Mouse (Mus musculus): ENCODE data around the gene Atf6b.

DNA sequence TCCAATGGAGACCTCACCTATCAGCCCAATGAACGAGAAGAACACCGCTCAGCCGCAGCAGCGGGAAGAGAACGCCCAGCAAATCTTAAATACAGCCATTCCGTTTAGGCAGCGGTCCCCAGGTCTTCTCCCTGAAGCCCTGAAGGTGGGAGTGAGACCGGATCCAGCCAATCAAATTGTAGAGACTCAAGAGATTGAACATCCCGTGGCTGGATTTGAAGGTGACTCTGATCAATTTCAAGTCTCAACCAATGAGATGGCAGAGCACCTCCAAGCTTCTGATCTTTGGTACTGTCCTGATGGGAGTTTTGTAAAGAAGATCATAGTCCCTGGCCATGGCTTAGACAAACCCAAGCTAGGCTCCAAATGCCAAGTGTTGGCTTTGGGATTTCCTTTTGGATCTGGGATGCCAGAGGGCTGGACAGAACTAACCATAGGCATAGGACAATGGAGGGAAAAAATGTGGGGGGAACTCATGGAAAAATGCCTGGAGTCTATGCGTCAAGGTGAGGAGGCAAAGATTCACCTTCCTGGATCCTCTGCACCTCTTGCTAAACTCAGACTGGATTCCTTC lies 1.6 kb upstream of the Atf6b start:
- TF ChIP-seq CTCF (IDR thresholded peaks at IDR 0.05; ENCODE audit: low read depth, low read length) (no peak), EP300 (IDR thresholded peaks at IDR 0.05; ENCODE audit: insufficient read depth, low read depth, low read length) (no peak), POLR2A (IDR thresholded peaks at IDR 0.05; ENCODE audit: insufficient read depth, low read length) (no peak)
